Mouse (Mus musculus): ENCODE data around the gene Bcl11b. TPM values are rescaled to one million over a fixed set of nuclear protein-coding genes. Genes with fewer than 3 reads are reported as not detected.

Gene Bcl11b
- total and polyA plus RNA-seq, 3 experiments: not detected

GRCm38 (mm10) chr12:107881726-107882125 is 121.7 kb downstream of the Bcl11b start:
- in situ Hi-C loops (cut with MboI; ENCODE audit: low pct_ligation_motif_present, low pct_unique_long_range_greater_than_20kb, low sequenced_read_pairs): no loop called here
- DNase-seq (ENCODE audit: extremely low read depth): no peak
- H3K4me2 ChIP-seq (ENCODE audit: insufficient read depth, low read depth, poor library complexity, severe bottlenecking): no peak overlapping the region
- H3K9ac ChIP-seq (ENCODE audit: insufficient read depth, low read depth): no peak overlapping the region
- dilution Hi-C loops (cut with MboI; ENCODE audit: extremely low pct_ligation_motif_present, extremely low pct_unique_long_range_greater_than_20kb, low sequenced_read_pairs): no loop called here
- no peak overlapping the region for H3K27ac ChIP-seq (ENCODE audit: insufficient read depth, low read depth)
- H3K36me3 ChIP-seq (replicated peaks in 1 of 2; ENCODE audit: control insufficient read depth in 1 of 2, insufficient read depth in 1 of 2, low read length in 1 of 2): no peaks in the 10 kb centered on the region
- TF ChIP-seq RCOR1 (conservative IDR thresholded peaks at IDR 0.05; ENCODE audit: low read depth, low read length) (no peak), POLR2AphosphoS2 (IDR thresholded peaks at IDR 0.05; ENCODE audit: low read depth, low read length) (no peak), KAT2A (IDR thresholded peaks at IDR 0.05; ENCODE audit: insufficient replicate concordance, low read length) (no peak), JUN (IDR thresholded peaks at IDR 0.05; ENCODE audit: insufficient read depth, low read depth, low read length) (no peak), EP300 (IDR thresholded peaks at IDR 0.05; ENCODE audit: low read length) (no peak), ZKSCAN1 (IDR thresholded peaks at IDR 0.05; ENCODE audit: borderline replicate concordance, low read depth, low read length) (no peak), MAFK (IDR thresholded peaks at IDR 0.05; ENCODE audit: insufficient replicate concordance, low read length) (no peak), MAZ (IDR thresholded peaks at IDR 0.05; ENCODE audit: low read depth, low read length) (no peak), MXI1 (IDR thresholded peaks at IDR 0.05; ENCODE audit: low read depth, low read length) (no peak), CTCF (conservative IDR thresholded peaks at IDR 0.05 in 1 of 2, IDR thresholded peaks at IDR 0.05 in 1 of 2; ENCODE audit: low read depth in 2 of 2, low read length in 2 of 2) (no peak), RAD21 (IDR thresholded peaks at IDR 0.05; ENCODE audit: low read depth, low read length) (no peak), POLR2A (IDR thresholded peaks at IDR 0.05; ENCODE audit: low read depth, low read length) (no peak), MAX (IDR thresholded peaks at IDR 0.05; ENCODE audit: low read length) (no peak), TBP (conservative IDR thresholded peaks at IDR 0.05; ENCODE audit: low read depth, low read length) (no peak), CHD2 (IDR thresholded peaks at IDR 0.05; ENCODE audit: low read length) (no peak), SMC3 (IDR thresholded peaks at IDR 0.05; ENCODE audit: low read depth, low read length) (no peak), NELFE (IDR thresholded peaks at IDR 0.05; ENCODE audit: low read depth, low read length) (no peak)
- H3K4me3 ChIP-seq (replicated peaks in 1 of 3; ENCODE audit: low read depth in 2 of 3, low read length in 2 of 3, poor library complexity in 1 of 3): no peak overlapping the region
- no peaks in the 10 kb centered on the region for H3K4me1 ChIP-seq (ENCODE audit: control insufficient read depth in 1 of 2, insufficient read depth in 2 of 2)
- H3K9me3 ChIP-seq (replicated peaks; ENCODE audit: low read length): peaks cover 84% of the 10 kb centered on the region
- H3K27me3 ChIP-seq (replicated peaks): no peaks in the 10 kb centered on the region
- H3K79me2 ChIP-seq (replicated peaks; ENCODE audit: control insufficient read depth, extremely low read depth, insufficient read depth, poor library complexity, severe bottlenecking): no peaks in the 10 kb centered on the region

DNA sequence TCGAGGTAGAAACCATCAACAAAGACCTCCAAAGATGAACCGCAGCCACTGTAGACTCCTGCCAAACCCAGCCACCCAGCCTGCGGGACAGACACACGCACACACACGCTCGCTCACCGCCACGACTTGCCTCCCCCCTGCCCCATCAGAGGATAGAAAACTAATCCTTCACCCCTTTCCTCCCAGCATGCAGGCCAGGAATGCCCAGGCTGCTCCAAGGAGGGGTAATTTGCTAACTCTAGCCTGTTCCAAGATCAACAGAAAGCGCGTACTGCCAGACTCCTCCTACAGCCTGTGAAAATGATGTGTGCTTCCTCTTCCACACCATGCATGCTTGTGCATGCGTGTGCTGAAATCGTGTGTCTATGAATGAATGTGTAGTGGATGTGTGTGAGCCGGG is 122.7 kb downstream of the Bcl11b start:
- dilution Hi-C loops (cut with MboI; ENCODE audit: extremely low pct_ligation_motif_present, extremely low pct_unique_long_range_greater_than_20kb, low sequenced_read_pairs) (no loop called here), in situ Hi-C loops (cut with MboI; ENCODE audit: low pct_ligation_motif_present, low pct_unique_long_range_greater_than_20kb, low sequenced_read_pairs) (no loop called here)
- Histone ChIP-seq H3K4me3 (replicated peaks in 1 of 3; ENCODE audit: low read depth in 2 of 3, low read length in 2 of 3, poor library complexity in 1 of 3) (no peak overlapping the region), H3K9ac (ENCODE audit: insufficient read depth, low read depth) (no peak overlapping the region), H3K9me3 (replicated peaks; ENCODE audit: low read length) (peaks cover 83% of the 10 kb centered on the region), H3K79me2 (replicated peaks; ENCODE audit: control insufficient read depth, extremely low read depth, insufficient read depth, poor library complexity, severe bottlenecking) (no peaks in the 10 kb centered on the region), H3K36me3 (replicated peaks in 1 of 2; ENCODE audit: control insufficient read depth in 1 of 2, insufficient read depth in 1 of 2, low read length in 1 of 2) (no peaks in the 10 kb centered on the region), H3K4me2 (ENCODE audit: insufficient read depth, low read depth, poor library complexity, severe bottlenecking) (no peak overlapping the region), H3K4me1 (ENCODE audit: control insufficient read depth in 1 of 2, insufficient read depth in 2 of 2) (no peaks in the 10 kb centered on the region), H3K27me3 (replicated peaks) (no peaks in the 10 kb centered on the region), H3K27ac (ENCODE audit: insufficient read depth, low read depth) (no peak overlapping the region)
- TF ChIP-seq BHLHE40 (IDR thresholded peaks at IDR 0.05; ENCODE audit: low read depth, low read length) (no peak), ZNF384 (IDR thresholded peaks at IDR 0.05; ENCODE audit: low read depth, low read length) (no peak), E2F4 (IDR thresholded peaks at IDR 0.05; ENCODE audit: insufficient replicate concordance, low read depth, low read length) (no peak), POLR2AphosphoS2 (IDR thresholded peaks at IDR 0.05; ENCODE audit: low read depth, low read length) (no peak), USF2 (conservative IDR thresholded peaks at IDR 0.05; ENCODE audit: low read depth, low read length) (no peak), ETS1 (conservative IDR thresholded peaks at IDR 0.05; ENCODE audit: low read depth, low read length) (no peak), NRF1 (IDR thresholded peaks at IDR 0.05; ENCODE audit: low read depth, low read length) (no peak), HCFC1 (IDR thresholded peaks at IDR 0.05; ENCODE audit: low read depth, low read length) (no peak), RAD21 (IDR thresholded peaks at IDR 0.05; ENCODE audit: low read depth, low read length) (no peak), UBTF (IDR thresholded peaks at IDR 0.05; ENCODE audit: low read depth, low read length) (no peak), POLR2A (IDR thresholded peaks at IDR 0.05; ENCODE audit: low read depth, low read length) (no peak), ZC3H11A (IDR thresholded peaks at IDR 0.05; ENCODE audit: low read depth, low read length) (no peak), MAFK (IDR thresholded peaks at IDR 0.05; ENCODE audit: insufficient replicate concordance, low read length) (no peak), JUND (conservative IDR thresholded peaks at IDR 0.05; ENCODE audit: low read depth, low read length) (no peak), JUN (IDR thresholded peaks at IDR 0.05; ENCODE audit: insufficient read depth, low read depth, low read length) (no peak)
- no peak for DNase-seq (ENCODE audit: extremely low read depth)
